Mouse (Mus musculus): Measurements from ENCODE around the gene Gpr31b. TPM values are rescaled to one million over a fixed set of nuclear protein-coding genes. Genes with fewer than 3 reads are reported as not detected.
"Not testable (repeated sequence)": the region's sequence is repeated elsewhere in the genome, so short reads cannot be mapped to it uniquely, and the experiment has no call there.

The Gpr31b gene
- polyA plus RNA-seq (2017; shearing (Covaris generic)): not detected

GRCm38 (mm10) chr17:13052124-13052813 is at the start of gene Gpr31b:
TSS of gene Gpr31b (minus strand) at chr17:13052296.
- ATAC-seq: not testable (repeated sequence)

GRCm38 (mm10) chr17:13092960-13093359 is 40.9 kb upstream of the Gpr31b start:
- not testable (repeated sequence) for ATAC-seq

- not testable (repeated sequence) for ATAC-seq
These were observed 40.1 kb upstream of the Gpr31b start for GRCm38 (mm10) chr17:13092100-13092764.

- not testable (repeated sequence) for ATAC-seq
These were observed 39.4 kb upstream of the Gpr31b start for GRCm38 (mm10) chr17:13091510-13091909.

GRCm38 (mm10) chr17:13069227-13069626 is 17.1 kb upstream of the Gpr31b start:
- ATAC-seq: not testable (repeated sequence)

- not testable (repeated sequence) for ATAC-seq
These were observed 15.8 kb upstream of the Gpr31b start for GRCm38 (mm10) chr17:13067864-13068385.

- ATAC-seq: not testable (repeated sequence)
These were observed 10.8 kb upstream of the Gpr31b start for GRCm38 (mm10) chr17:13062882-13063281.

GRCm38 (mm10) chr17:13060804-13061203 is 8.7 kb upstream of the Gpr31b start, which contains the start of gene Tcp10b:
TSS of gene Tcp10b (plus strand) at chr17:13061104.
- not testable (repeated sequence) for ATAC-seq

- peak; percentile 60 for ATAC-seq
These were observed 8.0 kb downstream of the Gpr31b start for GRCm38 (mm10) chr17:13043846-13044673.

- not testable (repeated sequence) for ATAC-seq
These were observed 15.4 kb downstream of the Gpr31b start for GRCm38 (mm10) chr17:13036627-13037192.

- ATAC-seq: no peak
These were observed 38.8 kb downstream of the Gpr31b start for GRCm38 (mm10) chr17:13013316-13013715.

GRCm38 (mm10) chr17:13009887-13010286 is 42.2 kb downstream of the Gpr31b start:
- peak; percentile 32 for ATAC-seq

- ATAC-seq: peak; percentile 8
These were observed 43.6 kb downstream of the Gpr31b start for GRCm38 (mm10) chr17:13008528-13008927.

GRCm38 (mm10) chr17:13007730-13008425 is 44.2 kb downstream of the Gpr31b start:
- peak; percentile 91 for ATAC-seq

GRCm38 (mm10) chr17:13006984-13007383 is 45.1 kb downstream of the Gpr31b start:
- ATAC-seq: no peak

GRCm38 (mm10) chr17:13006546-13006945 is 45.5 kb downstream of the Gpr31b start, which contains the start of gene Sod2:
TSS of gene Sod2 (plus strand) at chr17:13006846.
- not testable (repeated sequence) for ATAC-seq

- not testable (repeated sequence) for ATAC-seq
These were observed 47.7 kb downstream of the Gpr31b start for GRCm38 (mm10) chr17:13004436-13004835.

GRCm38 (mm10) chr17:13002243-13002642 is 49.9 kb downstream of the Gpr31b start:
- ATAC-seq: not testable (repeated sequence)

Data from CD4-positive, CD25-positive, alpha-beta regulatory T cell, adult 4 months (primary cell).